Mouse (Mus musculus) adrenal gland, postnatal 25 days (tissue): ENCODE data around the gene S100a2. TPM values are rescaled to one million over a fixed set of nuclear protein-coding genes. Genes with fewer than 3 reads are reported as not detected.

ENCODE experiments used
- DNase-seq: peaks from one replicate; pipeline ENCODE4 v3.0.0; 2021; ENCODE audit warnings: mixed read lengths
- total RNA-seq: library from RNA; stranded (reverse); gene quantifications from 2 replicates; pipeline ENCODE4 v1.2.3, GENCODE M21; 2021

S100a2 gene
- total RNA-seq, 1 experiment from 2014 or later = not detected

- no peak for DNase-seq
Measured at GRCm38 (mm10) chr3:90596810-90597209, 6.8 kb downstream of the S100a2 start.

- no peak for DNase-seq
Measured at GRCm38 (mm10) chr3:90597736-90598135, 7.7 kb downstream of the S100a2 start.

- no peak for DNase-seq
Measured at GRCm38 (mm10) chr3:90598212-90598611, 8.2 kb downstream of the S100a2 start.

GRCm38 (mm10) chr3:90599401-90599800 lies 9.4 kb downstream of the S100a2 start:
- no peak for DNase-seq

GRCm38 (mm10) chr3:90600036-90600435 lies 10.0 kb downstream of the S100a2 start:
- no peak for DNase-seq

GRCm38 (mm10) chr3:90600458-90601195 lies 10.6 kb downstream of the S100a2 start:
- no peak for DNase-seq

GRCm38 (mm10) chr3:90601486-90602110 lies 11.6 kb downstream of the S100a2 start, which contains the start of gene Gm42674:
Gene Gm42674 (plus strand): TSS chr3:90601904.
- no peak for DNase-seq

GRCm38 (mm10) chr3:90603623-90604022 lies 13.6 kb downstream of the S100a2 start, which contains the start of gene S100a4:
Gene S100a4 (plus strand): TSS chr3:90603771.
- DNase-seq = no peak

GRCm38 (mm10) chr3:90604416-90604815 lies 14.4 kb downstream of the S100a2 start:
- peak; percentile 86 for DNase-seq

GRCm38 (mm10) chr3:90605049-90605448 lies 15.0 kb downstream of the S100a2 start:
- no peak for DNase-seq

GRCm38 (mm10) chr3:90605736-90606135 lies 15.7 kb downstream of the S100a2 start:
- no peak for DNase-seq

GRCm38 (mm10) chr3:90606185-90606584 lies 16.1 kb downstream of the S100a2 start:
- DNase-seq = no peak

GRCm38 (mm10) chr3:90607361-90607760 lies 17.3 kb downstream of the S100a2 start:
- DNase-seq = no peak

GRCm38 (mm10) chr3:90608223-90608622 lies 18.2 kb downstream of the S100a2 start, which contains the start of gene S100a5:
Gene S100a5 (plus strand): TSS chr3:90608523.
- DNase-seq = no peak

- DNase-seq = no peak
Measured at GRCm38 (mm10) chr3:90609102-90609501, 19.1 kb downstream of the S100a2 start.

GRCm38 (mm10) chr3:90611494-90611893 lies 21.4 kb downstream of the S100a2 start:
- DNase-seq = no peak

GRCm38 (mm10) chr3:90612061-90612460 lies 22.0 kb downstream of the S100a2 start:
- no peak for DNase-seq

GRCm38 (mm10) chr3:90612728-90613291 lies 22.8 kb downstream of the S100a2 start, which contains the start of gene S100a6:
Gene S100a6 (plus strand): TSS chr3:90612882.
- peak; percentile 49 for DNase-seq

- no peak for DNase-seq
Measured at GRCm38 (mm10) chr3:90613461-90614147, 23.6 kb downstream of the S100a2 start.

- DNase-seq = no peak
Measured at GRCm38 (mm10) chr3:90614148-90614530, 24.1 kb downstream of the S100a2 start.

GRCm38 (mm10) chr3:90614611-90615251 lies 24.7 kb downstream of the S100a2 start:
- DNase-seq = no peak

GRCm38 (mm10) chr3:90615415-90615814 lies 25.4 kb downstream of the S100a2 start:
- peak; percentile 66 for DNase-seq
